Mouse (Mus musculus) embryonic stem cell, embryonic (primary cell): ENCODE measurements at regions not wholly inside any gene's neighbourhood (a gene's known extent, or its start where the extent isn't known, plus 50 kb on each side); places are given as distances from the start of the nearest gene placed in this dataset.

Experiments
- CTCF ChIA-PET, 4 experiments: fragments of 300-600 bp in 2 of 4; fragments of 350-600 bp in 2 of 4; sonication (Branson Sonifier 250); formaldehyde crosslinking; loops; one replicate each; lab custom pipeline; 2022; ENCODE audit warnings: inconsistent platforms in 2 of 4; lab: Charles Lee
- POLR2A ChIA-PET, 4 experiments: fragments of 300-600 bp in 2 of 4; fragments of 350-600 bp in 2 of 4; sonication (Branson Sonifier 250); formaldehyde crosslinking; loops; one replicate each; lab custom pipeline; 2022; ENCODE audit warnings: antibody characterized with exemption in 4 of 4, inconsistent platforms in 1 of 4; lab: Charles Lee

DNA sequence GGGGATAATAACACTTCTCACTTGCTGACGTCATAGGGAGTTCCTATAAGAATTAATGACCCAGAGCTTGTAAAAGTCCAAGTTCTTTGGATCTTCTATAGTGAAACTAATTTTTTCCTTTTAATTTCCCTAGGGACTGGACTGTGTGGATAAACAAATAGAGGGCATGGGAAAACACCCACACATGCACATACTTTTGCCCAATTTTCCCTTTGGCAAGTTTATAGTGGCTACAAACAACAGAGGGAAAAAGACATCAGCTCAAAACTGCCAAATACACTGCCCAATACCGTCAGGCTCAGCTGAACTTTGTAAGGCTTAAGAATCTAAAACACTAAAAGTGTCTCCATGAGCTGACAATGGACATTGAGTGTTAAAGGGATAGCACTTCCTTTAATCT, 420.1 kb upstream of the Jag1 start:
- ChIA-PET POLR2A (no interaction called here), CTCF (interaction anchor here in 1 of 4 experiments (0.6 kb wide), 1 partner anchor 682 kb away, joined by 3 read pairs; no protein-coding TSS in a partner anchor)

DNA sequence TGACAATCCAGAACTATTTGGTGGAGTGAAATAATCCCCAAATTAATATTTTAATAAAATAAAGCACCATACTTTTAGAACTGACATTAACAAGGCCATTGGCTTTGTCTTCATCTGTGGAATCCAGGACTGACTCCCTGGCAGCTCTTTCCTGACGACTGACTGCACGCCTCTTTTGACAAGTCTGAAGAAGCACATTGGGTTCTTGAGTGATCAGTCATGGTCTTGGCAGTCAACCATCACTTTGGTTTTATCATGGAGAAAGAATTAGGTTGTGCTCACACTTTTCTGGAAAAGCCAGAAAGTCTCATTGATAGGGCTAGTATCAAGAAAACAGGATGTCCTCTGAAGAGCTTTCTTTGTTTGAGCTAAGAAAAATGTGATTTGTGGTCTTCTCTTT, 399.8 kb upstream of the Jag1 start:
- ChIA-PET CTCF (no interaction called here), POLR2A (no interaction called here)

- CTCF ChIA-PET, result interaction anchor here in 1 of 4 experiments (0.6 kb wide), 1 partner anchor 20 kb away, joined by 3 read pairs; no protein-coding TSS in a partner anchor
- POLR2A ChIA-PET, result interaction anchor here in 1 of 4 experiments (0.5 kb wide), 1 partner anchor 9 kb away, joined by 4 read pairs; no protein-coding TSS in a partner anchor
Measured at GRCm38 (mm10) chr2:137515043-137515442, 398.6 kb upstream of the Jag1 start.

- ChIA-PET POLR2A (interaction anchor here in 1 of 4 experiments (0.6 kb wide), 1 partner anchor 416 kb away, joined by 3 read pairs; no protein-coding TSS in a partner anchor), CTCF (no interaction called here)
Measured at GRCm38 (mm10) chr2:137513895-137514506, 397.6 kb upstream of the Jag1 start.

DNA sequence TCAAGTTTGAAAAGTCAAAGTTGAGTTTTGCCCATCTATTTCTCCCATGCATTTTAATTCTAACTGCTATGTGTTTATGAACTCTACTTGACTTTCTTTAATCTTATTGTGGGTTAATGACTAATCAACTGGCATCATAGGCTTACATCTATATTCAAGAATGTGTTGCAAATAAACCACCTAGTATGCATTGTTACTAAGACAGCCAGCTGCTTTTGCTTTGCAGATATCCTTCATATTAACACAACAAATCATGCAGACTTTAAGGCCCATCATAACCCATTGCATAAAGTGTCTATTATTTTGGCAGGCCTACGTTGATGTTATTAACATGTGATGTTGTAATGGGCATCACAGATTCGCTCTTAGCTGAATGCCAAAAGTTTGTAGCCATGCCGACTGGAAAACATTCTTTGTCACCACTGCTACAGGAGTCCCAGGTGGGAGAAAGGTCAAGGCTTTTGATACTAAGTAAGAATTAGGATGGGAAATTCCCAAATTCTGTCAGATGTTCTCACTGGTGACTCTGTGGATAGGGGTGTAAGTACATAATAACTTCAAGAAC, 394.3 kb upstream of the Jag1 start:
- ChIA-PET CTCF (no interaction called here), POLR2A (no interaction called here)

DNA sequence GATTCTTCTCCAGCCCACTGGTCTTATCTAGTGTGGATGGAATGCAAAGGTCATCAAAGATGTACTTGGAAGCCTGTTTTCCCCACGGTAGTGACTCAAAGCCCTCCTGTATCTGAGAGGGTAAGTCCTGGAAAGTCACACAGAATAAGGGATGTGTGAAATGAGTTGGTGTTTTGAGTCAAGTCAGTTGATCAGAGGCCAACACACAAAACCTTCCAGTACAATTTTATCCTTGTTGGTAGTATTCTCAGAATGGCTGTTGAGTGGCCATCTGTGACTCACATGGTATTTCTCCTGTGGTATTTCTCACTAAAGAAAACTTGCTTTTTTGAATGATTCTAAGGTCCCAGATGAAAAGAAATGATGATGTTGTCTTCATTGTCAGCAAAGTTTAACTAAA, 384.8 kb upstream of the Jag1 start:
- CTCF ChIA-PET, result no interaction called here
- POLR2A ChIA-PET, result no interaction called here

DNA sequence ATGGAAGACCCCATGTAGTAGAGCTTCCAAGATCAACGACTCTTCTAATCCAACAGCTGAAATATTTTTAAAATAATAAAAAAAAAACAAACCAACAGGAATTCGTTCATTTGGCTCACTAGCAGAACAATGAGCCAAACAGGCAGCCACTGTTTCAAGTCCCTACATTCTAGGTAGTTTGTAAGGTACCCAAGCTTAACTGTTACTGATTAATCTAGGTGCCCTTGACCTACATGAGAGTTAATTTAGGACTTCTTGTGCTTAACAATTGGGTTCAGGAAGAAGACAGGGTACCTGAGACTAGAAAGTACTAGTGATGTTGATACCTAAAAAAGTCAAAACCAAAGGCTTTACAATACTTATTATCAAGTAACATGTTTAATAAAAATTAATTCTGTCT, 381.2 kb upstream of the Jag1 start:
- ChIA-PET POLR2A (no interaction called here), CTCF (no interaction called here)

DNA sequence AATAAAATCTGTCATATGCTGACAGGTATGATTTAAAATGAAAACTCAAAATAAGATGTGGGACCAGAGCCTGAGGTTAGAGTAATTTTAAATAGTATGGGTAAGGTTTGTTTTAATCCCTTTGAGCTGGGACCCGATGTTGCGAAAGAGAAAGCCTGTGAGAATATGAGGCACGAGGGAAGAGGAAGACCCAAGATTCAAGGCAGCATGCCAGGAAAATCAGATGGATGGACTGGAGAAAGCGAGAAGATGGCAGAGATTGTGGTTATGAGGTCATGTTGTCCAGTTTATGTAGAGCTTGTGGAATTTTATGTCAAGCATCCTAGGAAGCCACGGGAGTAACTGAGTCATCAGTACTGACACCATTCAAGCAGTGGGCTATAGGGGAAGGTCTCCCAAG, 377.2 kb upstream of the Jag1 start:
- POLR2A ChIA-PET, result no interaction called here
- CTCF ChIA-PET, result no interaction called here

DNA sequence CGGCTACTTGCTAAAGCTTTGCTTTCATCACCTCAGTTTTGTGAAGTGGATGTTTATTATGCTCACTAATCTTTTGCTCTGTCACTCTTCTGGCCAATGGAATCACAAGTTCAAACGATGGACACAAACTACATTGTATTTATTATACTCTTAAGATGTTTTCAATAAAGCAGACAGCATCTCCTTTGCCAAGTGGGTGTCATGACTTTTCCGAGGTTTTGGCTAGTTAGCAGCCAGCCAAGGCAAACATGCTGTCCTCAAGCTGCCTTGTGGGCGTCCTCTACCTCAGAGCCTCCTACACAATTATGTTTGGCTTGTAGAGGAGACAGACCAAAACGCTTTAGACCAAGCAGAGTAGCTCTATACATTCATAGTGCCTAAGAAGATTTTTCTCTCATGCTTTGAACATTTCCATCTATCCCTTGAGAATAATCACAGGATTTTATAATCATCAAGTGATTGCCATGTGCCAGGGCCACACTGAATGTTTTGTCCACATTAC, 372.8 kb upstream of the Jag1 start:
- ChIA-PET POLR2A (no interaction called here), CTCF (no interaction called here)

GRCm38 (mm10) chr2:137468769-137469168, 352.3 kb upstream of the Jag1 start:
- ChIA-PET POLR2A (no interaction called here), CTCF (no interaction called here)

GRCm38 (mm10) chr2:137457061-137457753, 340.8 kb upstream of the Jag1 start:
- ChIA-PET POLR2A (no interaction called here), CTCF (no interaction called here)

DNA sequence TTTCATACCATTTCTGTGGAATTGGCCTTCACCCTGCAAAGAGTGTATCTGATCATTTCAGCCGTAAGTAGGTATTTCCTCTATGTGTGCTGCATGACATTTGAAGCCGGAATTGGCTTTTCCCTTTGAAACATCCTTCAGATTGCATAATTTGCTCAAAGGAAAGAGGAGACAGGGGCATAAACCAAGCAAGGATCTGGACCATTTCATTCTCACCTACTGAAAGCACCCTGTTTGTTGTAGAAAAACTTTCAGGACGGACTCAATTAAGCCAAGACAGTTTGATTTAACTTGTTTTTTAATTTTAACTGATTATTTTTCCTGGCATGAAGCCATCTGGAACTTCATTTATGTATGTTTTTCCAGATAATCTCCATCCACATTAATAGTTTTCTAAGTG, 340.0 kb upstream of the Jag1 start:
- ChIA-PET CTCF (no interaction called here), POLR2A (no interaction called here)

DNA sequence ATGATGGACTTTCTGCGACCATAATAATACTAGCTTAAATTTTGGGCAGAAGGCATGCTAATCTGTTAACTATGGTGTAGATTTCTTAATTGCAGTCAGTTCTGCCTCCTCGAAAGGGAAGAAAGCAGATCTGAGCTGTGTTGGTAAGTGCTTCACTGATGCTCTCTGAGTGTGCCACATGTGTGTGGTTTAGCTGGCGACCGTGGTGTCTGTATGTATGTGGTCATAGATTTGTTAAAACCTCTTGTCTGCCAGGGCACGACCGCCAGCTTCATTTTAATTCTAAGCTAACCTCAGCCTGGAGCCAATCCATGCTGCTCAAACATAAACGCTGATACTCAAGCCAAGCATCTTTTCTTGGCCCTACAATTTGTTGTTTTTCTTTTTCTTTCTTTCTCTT, 330.5 kb upstream of the Jag1 start:
- POLR2A ChIA-PET, result interaction anchor here in 1 of 4 experiments (0.8 kb wide), 1 partner anchor 38 kb away, joined by 4 read pairs; no protein-coding TSS in a partner anchor
- CTCF ChIA-PET, result no interaction called here

DNA sequence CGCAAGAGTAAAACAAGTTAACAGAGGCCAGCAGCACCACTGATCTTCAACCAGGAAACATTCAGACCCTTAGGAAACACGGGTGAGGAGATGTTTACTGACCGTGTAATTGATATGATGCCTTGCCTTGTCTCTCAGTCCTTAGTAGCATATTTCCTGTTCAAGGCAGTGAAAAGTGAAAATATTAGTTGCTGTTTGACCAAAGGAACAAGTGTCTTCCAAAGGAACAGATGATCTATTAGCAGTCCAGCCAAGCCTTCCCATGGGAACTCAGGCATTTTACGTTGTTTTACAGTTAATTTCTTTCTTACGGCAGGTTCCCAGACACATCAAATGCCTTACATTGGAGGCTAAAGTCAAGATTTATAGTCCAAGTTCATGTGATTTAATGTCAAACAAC, 321.3 kb upstream of the Jag1 start:
- POLR2A ChIA-PET, result no interaction called here
- CTCF ChIA-PET, result no interaction called here

DNA sequence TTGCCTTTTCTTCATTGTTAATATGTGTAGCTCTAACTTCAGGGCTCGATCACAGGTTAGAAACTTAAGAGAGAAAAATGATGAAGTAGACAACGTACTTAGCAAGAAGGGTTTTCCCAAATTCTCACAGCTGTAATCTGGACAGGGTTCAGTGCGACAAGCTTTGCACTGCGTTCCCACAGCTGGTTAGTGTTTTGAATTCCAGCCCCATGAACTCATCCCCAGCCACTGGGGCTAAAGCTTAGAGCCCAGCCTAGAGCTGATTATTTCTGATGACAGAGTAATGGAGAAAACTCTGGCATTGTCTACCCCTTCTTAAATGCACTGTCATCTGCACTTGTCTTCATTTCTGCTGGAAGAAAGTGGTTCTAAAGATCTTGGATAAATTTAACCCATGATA, 319.7 kb upstream of the Jag1 start:
- POLR2A ChIA-PET, result interaction anchor here in 1 of 4 experiments (1.5 kb wide), 1 partner anchor 22 kb away, joined by 3 read pairs; no protein-coding TSS in a partner anchor
- CTCF ChIA-PET, result no interaction called here

- CTCF ChIA-PET, result no interaction called here
- POLR2A ChIA-PET, result no interaction called here
Measured at GRCm38 (mm10) chr2:137422656-137423055, 306.2 kb upstream of the Jag1 start.

GRCm38 (mm10) chr2:137419678-137420077, 303.2 kb upstream of the Jag1 start:
- POLR2A ChIA-PET, result interaction anchor here in 1 of 4 experiments (0.6 kb wide), 1 partner anchor 368 kb away, joined by 3 read pairs; no protein-coding TSS in a partner anchor
- CTCF ChIA-PET, result no interaction called here

- ChIA-PET CTCF (no interaction called here), POLR2A (no interaction called here)
Measured at GRCm38 (mm10) chr2:137417691-137418090, 301.2 kb upstream of the Jag1 start.

DNA sequence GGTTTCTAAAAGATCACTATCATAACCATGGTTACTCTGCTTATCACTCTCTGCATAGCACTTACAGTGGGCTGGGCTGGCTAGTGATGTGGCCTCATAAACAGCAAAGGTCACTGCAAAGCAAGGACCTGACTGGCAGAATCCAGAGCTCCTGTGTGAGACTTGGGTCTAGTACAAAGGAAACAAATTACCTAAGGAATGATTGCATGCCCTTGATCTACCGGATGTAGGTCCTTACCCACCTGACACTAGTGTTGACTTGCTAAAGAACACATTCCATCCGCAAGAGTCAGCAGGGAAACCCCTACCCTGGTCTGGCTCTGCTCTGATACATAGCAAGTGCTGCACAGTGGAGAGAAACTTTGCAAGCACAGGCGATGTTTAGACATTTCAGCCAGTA, 297.0 kb upstream of the Jag1 start:
- ChIA-PET CTCF (no interaction called here), POLR2A (no interaction called here)

- ChIA-PET POLR2A (interaction anchor here in 1 of 4 experiments (1.2 kb wide), 1 partner anchor 37 kb away, joined by 4 read pairs; no protein-coding TSS in a partner anchor), CTCF (no interaction called here)
Measured at GRCm38 (mm10) chr2:137409611-137410010, 293.2 kb upstream of the Jag1 start.
